Mouse (Mus musculus): Measurements from ENCODE around the gene Sik1. TPM values are rescaled to one million over a fixed set of nuclear protein-coding genes. Genes with fewer than 3 reads are reported as not detected.
"Not testable (repeated sequence)": the region's sequence is repeated elsewhere in the genome, so short reads cannot be mapped to it uniquely, and the experiment has no call there.

The Sik1 gene
- polyA plus RNA-seq, 2 experiments, result 2.6 to 3.0 TPM

DNA sequence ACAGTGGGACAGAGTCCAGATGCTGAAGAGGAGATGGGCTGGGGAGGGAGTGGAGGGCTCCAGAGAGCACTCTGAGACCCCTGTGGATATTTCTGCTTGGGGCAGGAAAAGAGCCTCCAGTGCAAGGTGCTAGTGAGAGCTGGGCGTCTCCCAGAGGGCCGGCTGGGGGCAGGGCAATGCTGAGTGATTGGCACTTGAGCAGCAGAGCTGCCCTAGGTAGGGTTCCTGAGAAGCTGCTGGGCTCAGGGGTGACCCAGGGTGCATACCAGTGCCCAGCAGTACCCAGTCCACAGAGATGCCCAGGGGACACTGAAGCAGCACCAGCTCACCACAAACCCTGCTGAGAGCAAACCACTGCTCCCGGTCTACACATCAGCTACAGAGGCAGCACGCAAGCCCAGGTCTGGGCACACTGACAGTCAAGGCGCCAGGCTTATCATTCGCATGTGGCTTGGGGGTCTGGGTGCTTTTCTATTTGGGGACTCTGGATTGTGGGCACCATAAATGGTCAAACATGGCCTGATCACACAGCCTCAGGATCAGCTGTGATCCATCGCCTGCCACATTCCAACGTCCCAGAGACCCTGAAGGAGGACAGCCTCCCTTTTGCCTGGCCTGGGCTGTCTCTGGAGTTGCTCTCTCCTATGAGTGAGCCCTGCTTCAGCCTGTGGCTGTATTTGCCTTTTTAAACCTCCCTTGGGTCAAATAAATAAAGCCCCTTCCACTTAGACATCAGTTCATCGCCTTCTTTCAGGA is 34.0 kb upstream of the Sik1 start:
- Histone ChIP-seq H3K4me3 (ENCODE audit: insufficient read depth in 1 of 2, low read depth in 2 of 2, low read length in 2 of 2) (no peak overlapping the region), H3K9me3 (ENCODE audit: control insufficient read depth, low read length) (no peaks in the 10 kb centered on the region), H3K27ac (no peak overlapping the region), H3K9ac (replicated peaks) (no peak overlapping the region), H3K36me3 (replicated peaks; ENCODE audit: control insufficient read depth, insufficient read depth, low read depth) (no peaks in the 10 kb centered on the region), H3K4me2 (ENCODE audit: low read depth) (no peak overlapping the region), H3K27me3 (ENCODE audit: control insufficient read depth, insufficient read depth, low read length) (no peaks in the 10 kb centered on the region), H3K4me1 (replicated peaks; ENCODE audit: control insufficient read depth in 2 of 2, insufficient read depth in 2 of 2, low read length in 1 of 2) (peaks cover 0 to 11% of the 10 kb centered on the region in 2 experiments; a peak in 2 of 4 replicates)
- 60% methylated on average over 9 of the region's 9 CpGs for WGBS (ENCODE audit: insufficient replicate concordance)
- DNase-seq (ENCODE audit: low read depth in 3 of 3, low spot score in 3 of 3) (no peak), ATAC-seq (ENCODE audit: insufficient read depth) (no peak)
- no peak for TF ChIP-seq CTCF (IDR thresholded peaks at IDR 0.05; ENCODE audit: low read depth)
- no peak for TF ChIP-seq EP300 (IDR thresholded peaks at IDR 0.05; ENCODE audit: low read depth)

DNA sequence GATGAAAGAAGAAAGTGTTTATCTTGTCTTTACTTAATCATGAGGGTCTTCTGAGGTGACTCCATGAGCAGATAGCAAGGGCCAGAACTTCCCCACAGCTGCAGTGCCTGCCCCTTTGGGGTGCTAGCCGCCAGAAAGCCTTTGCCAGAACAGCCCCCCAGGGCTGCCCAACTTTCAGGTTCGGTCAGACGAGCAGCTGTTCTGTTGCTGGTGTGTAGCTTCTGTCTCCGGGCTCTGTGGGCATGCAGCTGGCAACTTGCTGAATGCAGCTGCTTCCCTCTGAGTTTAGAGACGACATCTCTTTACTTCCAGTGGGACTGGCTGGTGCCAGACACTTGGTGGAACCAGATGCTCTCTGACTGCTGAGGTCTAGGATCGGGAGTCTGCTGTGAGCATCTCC is 32.9 kb upstream of the Sik1 start:
- no peak overlapping the region for H3K4me2 ChIP-seq (ENCODE audit: low read depth)
- WGBS (ENCODE audit: insufficient replicate concordance), result 47% methylated on average over 6 of the region's 6 CpGs
- no peaks in the 10 kb centered on the region for H3K27me3 ChIP-seq (ENCODE audit: control insufficient read depth, insufficient read depth, low read length)
- no peak overlapping the region for H3K27ac ChIP-seq
- TF ChIP-seq EP300 (IDR thresholded peaks at IDR 0.05; ENCODE audit: low read depth), result no peak
- no peak for TF ChIP-seq CTCF (IDR thresholded peaks at IDR 0.05; ENCODE audit: low read depth)
- no peaks in the 10 kb centered on the region for H3K9me3 ChIP-seq (ENCODE audit: control insufficient read depth, low read length)
- ATAC-seq (ENCODE audit: insufficient read depth), result no peak
- no peak for DNase-seq (ENCODE audit: low read depth in 3 of 3, low spot score in 3 of 3)
- H3K36me3 ChIP-seq (replicated peaks; ENCODE audit: control insufficient read depth, insufficient read depth, low read depth), result no peaks in the 10 kb centered on the region
- H3K4me3 ChIP-seq (ENCODE audit: insufficient read depth in 1 of 2, low read depth in 2 of 2, low read length in 2 of 2), result no peak overlapping the region
- H3K9ac ChIP-seq (replicated peaks), result no peak overlapping the region
- peaks cover 0 to 11% of the 10 kb centered on the region in 2 experiments; a peak in 2 of 4 replicates for H3K4me1 ChIP-seq (replicated peaks; ENCODE audit: control insufficient read depth in 2 of 2, insufficient read depth in 2 of 2, low read length in 1 of 2)

DNA sequence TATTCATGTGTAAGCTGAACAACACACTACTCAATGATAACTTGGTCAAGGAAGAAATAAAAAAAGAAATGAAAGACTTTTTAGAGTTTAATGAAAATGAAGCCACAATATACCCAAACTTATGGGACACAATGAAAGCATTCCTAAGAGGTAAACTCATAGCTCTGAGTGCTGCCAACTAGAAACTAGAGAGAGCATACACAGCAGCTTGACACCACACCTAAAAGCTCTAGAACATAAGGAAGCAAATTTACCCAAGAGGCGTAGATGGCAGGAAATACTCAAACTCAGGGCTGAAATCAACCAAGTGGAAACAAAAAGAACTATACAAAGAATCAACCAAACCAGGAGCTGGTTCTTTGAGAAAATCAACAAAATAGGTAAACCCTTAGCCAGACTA is 29.1 kb upstream of the Sik1 start:
- not testable (repeated sequence) for ATAC-seq (ENCODE audit: insufficient read depth); H3K4me1 ChIP-seq (replicated peaks; ENCODE audit: control insufficient read depth in 2 of 2, insufficient read depth in 2 of 2, low read length in 1 of 2); H3K27ac ChIP-seq; H3K27me3 ChIP-seq (ENCODE audit: control insufficient read depth, insufficient read depth, low read length); H3K4me2 ChIP-seq (ENCODE audit: low read depth); H3K36me3 ChIP-seq (replicated peaks; ENCODE audit: control insufficient read depth, insufficient read depth, low read depth); H3K9me3 ChIP-seq (ENCODE audit: control insufficient read depth, low read length); H3K4me3 ChIP-seq (ENCODE audit: insufficient read depth in 1 of 2, low read depth in 2 of 2, low read length in 2 of 2); DNase-seq (ENCODE audit: low read depth in 3 of 3, low spot score in 3 of 3); H3K9ac ChIP-seq (replicated peaks)
- WGBS (ENCODE audit: insufficient replicate concordance), result 63% methylated on average over 1 of the region's 1 CpGs

DNA sequence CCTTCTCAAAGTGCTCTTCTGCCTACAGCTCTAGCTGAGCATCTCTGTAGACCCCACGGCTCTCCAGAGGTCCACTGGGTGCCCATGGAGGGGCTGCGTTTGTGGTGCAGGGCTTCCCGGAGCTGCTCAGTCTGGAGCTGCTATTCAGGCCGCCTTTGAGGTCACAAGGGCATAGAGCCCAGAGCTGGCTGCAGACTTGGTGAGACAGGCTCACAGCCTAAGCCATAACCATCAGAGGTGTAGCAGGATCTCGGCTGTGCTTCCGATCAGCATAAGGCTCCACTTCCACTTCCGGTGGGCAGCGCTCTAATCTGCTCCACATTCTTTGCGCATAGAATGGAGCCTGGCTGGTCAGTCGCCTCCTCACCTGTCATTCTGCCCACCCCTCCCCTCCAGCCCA is 23.8 kb upstream of the Sik1 start:
- Histone ChIP-seq H3K4me2 (ENCODE audit: low read depth) (no peak overlapping the region), H3K36me3 (replicated peaks; ENCODE audit: control insufficient read depth, insufficient read depth, low read depth) (no peaks in the 10 kb centered on the region), H3K27me3 (ENCODE audit: control insufficient read depth, insufficient read depth, low read length) (no peaks in the 10 kb centered on the region), H3K9ac (replicated peaks) (no peak overlapping the region), H3K9me3 (ENCODE audit: control insufficient read depth, low read length) (no peaks in the 10 kb centered on the region), H3K4me3 (ENCODE audit: insufficient read depth in 1 of 2, low read depth in 2 of 2, low read length in 2 of 2) (no peak overlapping the region), H3K27ac (no peak overlapping the region), H3K4me1 (replicated peaks; ENCODE audit: control insufficient read depth in 2 of 2, insufficient read depth in 2 of 2, low read length in 1 of 2) (no peaks in the 10 kb centered on the region; a peak in 2 of 4 replicates)
- DNase-seq (ENCODE audit: low read depth in 3 of 3, low spot score in 3 of 3) (no peak), ATAC-seq (ENCODE audit: insufficient read depth) (no peak)
- 67% methylated on average over 10 of the region's 10 CpGs for WGBS (ENCODE audit: insufficient replicate concordance)
- TF ChIP-seq CTCF (IDR thresholded peaks at IDR 0.05; ENCODE audit: low read depth) (no peak), EP300 (IDR thresholded peaks at IDR 0.05; ENCODE audit: low read depth) (no peak)

DNA sequence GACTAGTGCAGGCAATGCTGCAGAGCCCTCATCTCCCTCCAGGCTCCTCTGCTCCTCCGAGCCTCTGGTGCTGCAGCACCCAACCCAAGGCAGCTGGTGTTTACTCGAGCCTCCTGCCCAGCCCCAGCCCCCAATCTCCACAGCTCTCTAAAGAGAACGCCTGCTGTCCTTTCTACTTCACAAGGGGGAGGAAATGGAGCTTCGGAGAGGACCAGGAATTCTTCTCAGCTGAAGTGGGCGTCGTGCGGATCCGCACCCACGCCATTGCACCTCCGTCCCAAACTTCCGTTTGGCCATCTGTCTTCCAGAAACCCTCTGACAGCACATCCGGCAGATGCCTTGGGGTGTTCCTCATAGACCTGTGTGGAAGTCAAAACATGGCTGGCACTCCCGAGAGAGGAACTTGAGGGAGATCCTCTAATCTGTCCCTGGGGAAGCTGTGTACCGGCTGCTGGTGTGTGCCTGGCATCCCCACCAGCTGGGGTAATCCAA is 22.1 kb upstream of the Sik1 start:
- Histone ChIP-seq H3K4me2 (ENCODE audit: low read depth) (no peak overlapping the region), H3K9ac (replicated peaks) (no peak overlapping the region), H3K4me1 (replicated peaks; ENCODE audit: control insufficient read depth in 2 of 2, insufficient read depth in 2 of 2, low read length in 1 of 2) (peaks cover 0 to 11% of the 10 kb centered on the region in 2 experiments; a peak in 2 of 4 replicates), H3K27me3 (ENCODE audit: control insufficient read depth, insufficient read depth, low read length) (no peaks in the 10 kb centered on the region), H3K27ac (no peak overlapping the region), H3K9me3 (ENCODE audit: control insufficient read depth, low read length) (no peaks in the 10 kb centered on the region), H3K4me3 (ENCODE audit: insufficient read depth in 1 of 2, low read depth in 2 of 2, low read length in 2 of 2) (no peak overlapping the region), H3K36me3 (replicated peaks; ENCODE audit: control insufficient read depth, insufficient read depth, low read depth) (no peaks in the 10 kb centered on the region)
- DNase-seq (ENCODE audit: low read depth in 3 of 3, low spot score in 3 of 3) (no peak), ATAC-seq (ENCODE audit: insufficient read depth) (no peak)
- 39% methylated on average over 14 of the region's 14 CpGs for WGBS (ENCODE audit: insufficient replicate concordance)
- TF ChIP-seq EP300 (IDR thresholded peaks at IDR 0.05; ENCODE audit: low read depth) (no peak), CTCF (IDR thresholded peaks at IDR 0.05; ENCODE audit: low read depth) (no peak)

Data from liver, embryonic 14.5 days (tissue).